Mouse (Mus musculus): ENCODE data around the gene Dhx8. TPM values are rescaled to one million over a fixed set of nuclear protein-coding genes. Genes with fewer than 3 reads are reported as not detected.
A peak's percentile ranks its signal among the peaks of the same experiment; 100 is the strongest.

The Dhx8 gene
- polyA plus RNA-seq (2015; fragmentation: Nextera tagmentation; extraction: Ambion mirVana) = 26.2 and 32.1 TPM in 2 replicates

DNA sequence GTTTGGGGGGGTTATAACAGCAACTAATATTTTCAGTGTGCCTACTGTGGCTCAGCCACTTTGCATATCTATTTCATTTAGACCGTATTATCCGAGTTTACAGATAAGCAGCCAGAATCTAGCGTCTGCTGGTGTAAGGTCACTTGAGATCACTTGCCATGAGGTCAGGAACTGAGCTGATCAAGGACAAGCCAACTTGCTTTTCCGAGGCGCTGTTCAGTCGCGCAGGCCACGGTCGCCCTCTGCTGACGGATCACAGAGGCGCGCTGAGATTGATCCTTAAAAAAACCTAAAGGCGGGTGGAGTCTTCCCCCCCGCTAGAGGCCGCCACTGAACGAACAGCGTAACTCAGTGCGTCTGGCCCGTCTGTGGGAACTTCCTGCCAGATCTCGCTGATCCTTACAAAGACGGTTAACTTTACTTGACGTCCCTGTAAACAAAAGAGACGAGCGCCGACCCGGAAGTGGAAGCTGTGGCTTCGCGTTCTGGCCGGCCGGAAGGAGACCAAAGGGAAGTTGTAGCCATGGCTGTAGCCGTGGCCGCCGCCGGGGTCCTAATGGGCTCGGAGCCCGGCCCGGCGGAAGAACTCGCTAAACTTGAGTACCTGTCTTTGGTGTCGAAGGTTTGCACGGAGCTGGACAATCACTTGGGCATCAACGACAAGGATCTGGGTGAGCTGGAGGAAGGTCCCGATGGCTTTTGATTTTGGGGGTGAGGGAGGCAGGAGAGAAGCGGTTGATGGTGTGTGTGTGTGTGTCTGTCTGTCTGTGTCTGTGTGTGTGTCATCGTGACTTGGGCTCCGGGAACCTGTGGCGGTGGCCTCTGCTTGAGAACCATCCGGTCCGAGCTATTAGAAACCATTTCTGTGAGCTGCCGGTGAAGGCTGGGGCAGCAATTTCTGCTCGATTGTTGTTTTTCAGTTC lies at the start of gene Dhx8:
Dhx8 (plus strand) TSS at position 402 of the 923 bp plus-strand sequence.
- H3K36me3 ChIP-seq (ENCODE audit: control insufficient read depth, insufficient read depth, low read length) = peaks cover 14% of the 10 kb centered on the region
- H3K27ac ChIP-seq (ENCODE audit: low read length) = peak within 1 kb of the TSS; percentile 47
- peak within 1 kb of the TSS; percentile 74 for H3K4me3 ChIP-seq (ENCODE audit: low read length)
- peak within 1 kb of the TSS; percentile 82 for H3K9ac ChIP-seq (ENCODE audit: low read length)
- peak; percentile 99 for ATAC-seq (ENCODE audit: low read depth)
- H3K9me3 ChIP-seq (ENCODE audit: control insufficient read depth, low read length) = no peaks in the 10 kb centered on the region
- H3K27me3 ChIP-seq (ENCODE audit: control insufficient read depth, insufficient read depth, low read depth, low read length) = no peaks in the 10 kb centered on the region
- H3K4me2 ChIP-seq (ENCODE audit: low read depth, low read length) = peak within 1 kb of the TSS; percentile 87
- WGBS = under 1% methylated on average over 51 of the region's 51 CpGs
- peaks cover 8% of the 10 kb centered on the region for H3K4me1 ChIP-seq (replicated peaks; ENCODE audit: control insufficient read depth, insufficient read depth, low read length)

DNA sequence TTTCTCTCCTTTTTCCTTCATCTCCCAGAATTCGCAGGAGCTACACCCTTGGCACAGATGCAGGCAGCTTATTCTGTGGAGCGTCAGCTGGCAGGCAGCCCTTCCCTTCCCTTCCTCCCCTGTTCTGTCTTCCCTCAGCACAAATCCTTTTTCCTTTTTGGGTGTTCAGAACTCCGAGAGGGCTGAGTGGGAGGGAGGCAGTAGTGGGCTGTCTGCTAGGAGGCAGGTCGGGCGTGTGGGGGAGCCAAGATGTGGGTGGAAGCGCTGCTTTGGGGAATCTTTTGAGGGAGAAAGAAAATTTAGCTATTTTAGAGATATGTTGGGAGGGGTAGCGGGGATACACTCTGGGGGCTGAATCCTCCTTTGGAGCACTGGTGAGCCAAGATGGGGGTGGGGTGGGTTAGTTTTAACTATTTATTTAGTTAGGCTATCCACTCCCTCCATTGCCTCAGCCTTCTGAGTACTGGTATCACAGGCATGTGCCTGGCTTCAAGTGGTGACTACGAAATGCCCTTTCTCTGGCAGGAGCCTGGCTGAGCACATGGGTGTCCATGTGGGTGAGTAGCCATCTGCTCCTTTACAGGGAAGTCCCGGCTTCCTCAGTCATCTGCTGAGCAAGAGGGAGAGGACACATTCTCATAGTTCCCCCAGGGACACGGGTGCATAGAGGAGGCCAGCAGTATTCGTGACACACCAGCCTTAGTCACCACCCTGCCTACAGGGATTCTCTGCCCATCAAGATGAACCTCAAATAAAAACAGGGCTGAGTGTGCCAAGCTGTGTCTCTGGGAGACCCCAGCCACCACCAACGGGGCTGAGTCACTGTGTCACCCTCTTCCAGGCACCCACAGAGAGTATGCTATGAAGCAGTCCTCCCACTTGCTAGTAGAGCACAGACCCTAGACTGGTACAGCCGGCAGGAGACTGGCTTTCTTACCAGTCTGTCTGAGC lies 45.1 kb upstream of the Dhx8 start:
- Histone ChIP-seq H3K36me3 (ENCODE audit: control insufficient read depth, insufficient read depth, low read length) (no peaks in the 10 kb centered on the region), H3K4me3 (ENCODE audit: low read length) (no peak overlapping the region), H3K4me1 (replicated peaks; ENCODE audit: control insufficient read depth, insufficient read depth, low read length) (peaks cover 11% of the 10 kb centered on the region; the same call in 1 of the 2 replicates), H3K27ac (ENCODE audit: low read length) (peak overlapping the region; percentile 38), H3K4me2 (ENCODE audit: low read depth, low read length) (peak overlapping the region; percentile 17), H3K9me3 (ENCODE audit: control insufficient read depth, low read length) (no peaks in the 10 kb centered on the region), H3K9ac (ENCODE audit: low read length) (0 out of 2 replicates have a peak overlapping the region, but pooled peaks have one; percentile 39), H3K27me3 (ENCODE audit: control insufficient read depth, insufficient read depth, low read depth, low read length) (no peaks in the 10 kb centered on the region)
- WGBS = 36% methylated on average over 13 of the region's 13 CpGs
- peak; percentile 87 for ATAC-seq (ENCODE audit: low read depth)

DNA sequence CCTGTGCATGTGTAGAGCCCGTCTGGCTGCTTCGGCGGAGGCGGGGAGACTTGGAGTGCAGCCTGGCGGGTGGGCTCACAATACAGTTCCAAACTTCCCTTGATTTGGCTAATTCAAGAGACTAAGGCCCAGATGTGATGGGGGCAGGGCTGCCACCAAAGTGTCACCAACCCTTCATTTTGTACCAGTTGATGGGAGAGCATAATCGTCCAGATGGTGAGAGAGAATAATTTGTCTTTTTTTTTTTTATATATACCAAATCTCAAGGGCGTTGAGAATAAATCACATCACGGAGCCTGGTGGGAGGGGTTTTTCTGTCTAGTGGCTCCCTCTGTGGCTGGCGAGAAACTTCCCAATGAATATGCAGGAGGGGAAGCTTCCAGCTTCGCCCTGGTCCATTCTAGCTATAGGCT lies 43.0 kb upstream of the Dhx8 start:
- WGBS = 67% methylated on average over 10 of the region's 10 CpGs
- H3K36me3 ChIP-seq (ENCODE audit: control insufficient read depth, insufficient read depth, low read length) = no peaks in the 10 kb centered on the region
- H3K4me1 ChIP-seq (replicated peaks; ENCODE audit: control insufficient read depth, insufficient read depth, low read length) = peaks cover 11% of the 10 kb centered on the region; the same call in 1 of the 2 replicates
- H3K27me3 ChIP-seq (ENCODE audit: control insufficient read depth, insufficient read depth, low read depth, low read length) = no peaks in the 10 kb centered on the region
- no peak overlapping the region for H3K27ac ChIP-seq (ENCODE audit: low read length)
- H3K4me3 ChIP-seq (ENCODE audit: low read length) = no peak overlapping the region
- H3K9me3 ChIP-seq (ENCODE audit: control insufficient read depth, low read length) = no peaks in the 10 kb centered on the region
- ATAC-seq (ENCODE audit: low read depth) = no peak
- no peak overlapping the region for H3K9ac ChIP-seq (ENCODE audit: low read length)
- no peak overlapping the region for H3K4me2 ChIP-seq (ENCODE audit: low read depth, low read length)

GRCm38 (mm10) chr11:101690326-101690725 lies 42.4 kb upstream of the Dhx8 start:
- Histone ChIP-seq H3K4me2 (ENCODE audit: low read depth, low read length) (no peak overlapping the region), H3K4me3 (ENCODE audit: low read length) (no peak overlapping the region), H3K9me3 (ENCODE audit: control insufficient read depth, low read length) (no peaks in the 10 kb centered on the region), H3K4me1 (replicated peaks; ENCODE audit: control insufficient read depth, insufficient read depth, low read length) (peaks cover 11% of the 10 kb centered on the region; the same call in 1 of the 2 replicates), H3K9ac (ENCODE audit: low read length) (no peak overlapping the region), H3K27ac (ENCODE audit: low read length) (no peak overlapping the region), H3K36me3 (ENCODE audit: control insufficient read depth, insufficient read depth, low read length) (no peaks in the 10 kb centered on the region), H3K27me3 (ENCODE audit: control insufficient read depth, insufficient read depth, low read depth, low read length) (no peaks in the 10 kb centered on the region)
- ATAC-seq (ENCODE audit: low read depth) = no peak
- WGBS = 61% methylated on average over 5 of the region's 5 CpGs

GRCm38 (mm10) chr11:101695906-101696661 lies 36.6 kb upstream of the Dhx8 start:
- Histone ChIP-seq H3K9ac (ENCODE audit: low read length) (peak overlapping the region; percentile 55), H3K4me1 (replicated peaks; ENCODE audit: control insufficient read depth, insufficient read depth, low read length) (peaks cover 20% of the 10 kb centered on the region), H3K27ac (ENCODE audit: low read length) (peak overlapping the region; percentile 78), H3K36me3 (ENCODE audit: control insufficient read depth, insufficient read depth, low read length) (no peaks in the 10 kb centered on the region), H3K27me3 (ENCODE audit: control insufficient read depth, insufficient read depth, low read depth, low read length) (no peaks in the 10 kb centered on the region), H3K9me3 (ENCODE audit: control insufficient read depth, low read length) (0 out of 2 replicates have a peak, but pooled peaks cover 3% of the 10 kb centered on the region), H3K4me2 (ENCODE audit: low read depth, low read length) (peak overlapping the region; percentile 55), H3K4me3 (ENCODE audit: low read length) (peak overlapping the region; percentile 41)
- ATAC-seq (ENCODE audit: low read depth) = peak; percentile 79
- 4% methylated on average over 20 of the region's 20 CpGs for WGBS

- no peak for ATAC-seq (ENCODE audit: low read depth)
Observed at GRCm38 (mm10) chr11:101697156-101697861, 35.4 kb upstream of the Dhx8 start.

GRCm38 (mm10) chr11:101698114-101698513 lies 34.6 kb upstream of the Dhx8 start:
- H3K4me3 ChIP-seq (ENCODE audit: low read length) = no peak overlapping the region
- ATAC-seq (ENCODE audit: low read depth) = no peak
- no peak overlapping the region for H3K27ac ChIP-seq (ENCODE audit: low read length)
- H3K9ac ChIP-seq (ENCODE audit: low read length) = no peak overlapping the region
- no peaks in the 10 kb centered on the region for H3K27me3 ChIP-seq (ENCODE audit: control insufficient read depth, insufficient read depth, low read depth, low read length)
- H3K4me1 ChIP-seq (replicated peaks; ENCODE audit: control insufficient read depth, insufficient read depth, low read length) = peaks cover 20% of the 10 kb centered on the region
- H3K36me3 ChIP-seq (ENCODE audit: control insufficient read depth, insufficient read depth, low read length) = no peaks in the 10 kb centered on the region
- 0 out of 2 replicates have a peak, but pooled peaks cover 3% of the 10 kb centered on the region for H3K9me3 ChIP-seq (ENCODE audit: control insufficient read depth, low read length)
- no peak overlapping the region for H3K4me2 ChIP-seq (ENCODE audit: low read depth, low read length)

More at GRCm38 (mm10) chr11:101697156-101697861, 35.4 kb upstream of the Dhx8 start:
- Histone ChIP-seq H3K9me3 (ENCODE audit: control insufficient read depth, low read length) (0 out of 2 replicates have a peak, but pooled peaks cover 3% of the 10 kb centered on the region), H3K4me3 (ENCODE audit: low read length) (no peak overlapping the region), H3K4me1 (replicated peaks; ENCODE audit: control insufficient read depth, insufficient read depth, low read length) (peaks cover 20% of the 10 kb centered on the region), H3K36me3 (ENCODE audit: control insufficient read depth, insufficient read depth, low read length) (no peaks in the 10 kb centered on the region), H3K27me3 (ENCODE audit: control insufficient read depth, insufficient read depth, low read depth, low read length) (no peaks in the 10 kb centered on the region), H3K4me2 (ENCODE audit: low read depth, low read length) (no peak overlapping the region), H3K9ac (ENCODE audit: low read length) (no peak overlapping the region), H3K27ac (ENCODE audit: low read length) (peak overlapping the region; percentile 78; the same call in 1 of the 2 replicates)
- WGBS = 81% methylated on average over 9 of the region's 9 CpGs

DNA sequence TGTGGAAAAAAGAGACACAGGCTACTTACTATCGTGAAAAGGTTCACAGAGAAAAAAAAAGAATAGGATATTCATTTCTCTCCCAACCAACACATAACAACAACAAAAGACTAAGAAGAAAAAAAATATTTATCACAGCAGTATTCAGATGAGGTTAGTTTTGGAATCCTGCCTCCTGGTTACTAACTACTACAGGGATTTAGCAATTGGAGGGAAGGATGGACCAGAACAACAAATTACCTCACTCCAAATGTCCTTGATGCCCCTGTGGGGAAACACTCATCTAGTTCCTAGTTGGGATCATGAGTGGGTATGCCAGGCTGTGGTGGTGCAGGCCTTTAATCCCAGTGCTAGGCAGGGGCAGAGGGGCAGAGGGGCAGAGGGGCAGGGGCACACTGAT lies 33.2 kb upstream of the Dhx8 start:
- Histone ChIP-seq H3K27ac (ENCODE audit: low read length) (no peak overlapping the region), H3K4me2 (ENCODE audit: low read depth, low read length) (no peak overlapping the region), H3K9me3 (ENCODE audit: control insufficient read depth, low read length) (0 out of 2 replicates have a peak, but pooled peaks cover 3% of the 10 kb centered on the region), H3K4me1 (replicated peaks; ENCODE audit: control insufficient read depth, insufficient read depth, low read length) (peaks cover 22% of the 10 kb centered on the region), H3K36me3 (ENCODE audit: control insufficient read depth, insufficient read depth, low read length) (no peaks in the 10 kb centered on the region), H3K4me3 (ENCODE audit: low read length) (no peak overlapping the region), H3K27me3 (ENCODE audit: control insufficient read depth, insufficient read depth, low read depth, low read length) (no peaks in the 10 kb centered on the region), H3K9ac (ENCODE audit: low read length) (no peak overlapping the region)
- WGBS = 78% methylated on average over 1 of the region's 1 CpGs
- no peak for ATAC-seq (ENCODE audit: low read depth)

Measured in lung, embryonic 16.5 days (tissue).